Mouse (Mus musculus): ENCODE results near the gene Tex52. TPM values are rescaled to one million over a fixed set of nuclear protein-coding genes. Genes with fewer than 3 reads are reported as not detected.
A peak's percentile ranks its signal among the peaks of the same experiment; 100 is the strongest.

The Tex52 gene
- total and polyA plus RNA-seq, 2 experiments: not detected

DNA sequence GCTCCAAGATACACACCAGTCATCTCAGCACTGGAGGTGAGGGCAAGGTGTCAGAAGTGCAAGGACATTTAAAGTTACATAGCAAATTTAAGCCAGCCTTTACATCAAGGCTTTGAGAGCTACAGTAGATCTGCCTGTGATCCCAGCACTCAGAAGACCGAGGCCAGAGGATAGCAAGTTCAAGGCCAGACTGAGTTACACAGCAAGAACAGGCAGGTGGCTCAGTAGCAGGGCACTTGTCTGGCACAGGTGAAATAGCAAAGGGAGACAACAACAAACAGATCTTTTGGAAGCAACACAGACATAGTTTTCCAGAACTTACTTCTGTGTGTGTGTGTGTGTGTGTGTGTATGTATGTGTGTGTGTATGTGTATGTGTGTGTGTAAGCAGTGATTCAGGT lies 42.8 kb downstream of the Tex52 start:
- H3K4me1 ChIP-seq (ENCODE audit: control insufficient read depth, insufficient read depth, low read length): no peaks in the 10 kb centered on the region
- H3K4me3 ChIP-seq (ENCODE audit: insufficient read depth, low read depth, low read length): no peak overlapping the region
- no peak overlapping the region for H3K9ac ChIP-seq (ENCODE audit: low read depth, low read length)
- WGBS: 21% methylated on average over 1 of the region's 1 CpGs
- no peak overlapping the region for H3K27ac ChIP-seq (replicated peaks; ENCODE audit: insufficient read depth, low read depth, low read length)
- H3K27me3 ChIP-seq (ENCODE audit: control insufficient read depth, insufficient read depth, low read length): no peaks in the 10 kb centered on the region
- TF ChIP-seq CTCF (IDR thresholded peaks at IDR 0.05; ENCODE audit: low read depth, low read length) (no peak), POLR2A (IDR thresholded peaks at IDR 0.05; ENCODE audit: extremely low read depth, insufficient read depth, low read length) (no peak)
- peak; percentile 56 for DNase-seq (ENCODE audit: extremely low read depth, low read depth, low spot score)
- no peaks in the 10 kb centered on the region; the same call in 1 of the 2 replicates for H3K79me2 ChIP-seq (ENCODE audit: control insufficient read depth, insufficient read depth, low read length)
- no peaks in the 10 kb centered on the region for H3K36me3 ChIP-seq (ENCODE audit: control insufficient read depth, insufficient read depth, low read length)

DNA sequence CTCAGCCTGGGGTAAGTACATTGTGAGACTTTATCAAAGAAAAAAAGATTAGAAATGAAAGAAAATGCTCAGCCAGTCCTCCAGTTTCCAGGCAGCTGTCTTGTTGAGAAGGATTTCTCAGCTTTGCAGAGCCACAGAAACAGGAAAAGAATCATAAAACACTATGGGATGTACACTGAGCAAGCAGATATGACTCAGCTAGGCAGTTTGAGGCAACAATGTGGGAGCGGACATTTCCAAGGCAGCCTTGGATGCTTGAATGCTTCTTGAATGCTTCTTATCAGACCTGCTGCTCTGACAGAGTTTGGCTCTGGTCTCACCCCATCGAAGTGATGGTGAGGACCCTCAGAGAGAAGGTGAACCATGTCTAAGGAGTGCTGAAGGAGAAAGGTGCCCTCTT lies 45.8 kb downstream of the Tex52 start:
- 83% methylated on average over 2 of the region's 2 CpGs for WGBS
- TF ChIP-seq POLR2A (IDR thresholded peaks at IDR 0.05; ENCODE audit: extremely low read depth, insufficient read depth, low read length) (no peak), CTCF (IDR thresholded peaks at IDR 0.05; ENCODE audit: low read depth, low read length) (no peak)
- DNase-seq (ENCODE audit: extremely low read depth, low read depth, low spot score): no peak
- no peaks in the 10 kb centered on the region; the same call in 1 of the 2 replicates for H3K79me2 ChIP-seq (ENCODE audit: control insufficient read depth, insufficient read depth, low read length)
- H3K36me3 ChIP-seq (ENCODE audit: control insufficient read depth, insufficient read depth, low read length): no peaks in the 10 kb centered on the region
- no peaks in the 10 kb centered on the region for H3K27me3 ChIP-seq (ENCODE audit: control insufficient read depth, insufficient read depth, low read length)
- H3K4me3 ChIP-seq (ENCODE audit: insufficient read depth, low read depth, low read length): no peak overlapping the region
- H3K4me1 ChIP-seq (ENCODE audit: control insufficient read depth, insufficient read depth, low read length): 0 out of 2 replicates have a peak, but pooled peaks cover 1% of the 10 kb centered on the region
- H3K27ac ChIP-seq (replicated peaks; ENCODE audit: insufficient read depth, low read depth, low read length): no peak overlapping the region
- H3K9ac ChIP-seq (ENCODE audit: low read depth, low read length): no peak overlapping the region

DNA sequence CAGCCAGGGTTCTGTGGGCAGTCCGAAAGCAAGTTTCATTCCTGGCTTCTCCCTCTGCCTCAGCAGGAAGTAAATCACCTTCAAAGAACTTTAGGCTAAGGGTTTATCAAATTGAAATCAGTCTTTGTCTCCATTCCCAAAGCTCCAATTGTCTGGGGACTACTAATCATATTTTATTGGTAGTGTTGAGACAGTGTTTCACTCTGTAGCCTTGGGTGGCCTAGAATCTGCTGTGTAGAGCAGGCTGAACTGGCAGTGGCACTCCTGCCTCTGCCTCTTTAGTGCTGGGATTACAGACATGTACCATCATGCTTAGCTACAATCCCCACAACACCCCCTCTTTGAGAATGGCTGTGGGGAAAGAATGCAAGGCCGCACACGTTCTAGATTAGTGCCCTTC lies 46.2 kb downstream of the Tex52 start:
- Histone ChIP-seq H3K27ac (replicated peaks; ENCODE audit: insufficient read depth, low read depth, low read length) (no peak overlapping the region), H3K4me1 (ENCODE audit: control insufficient read depth, insufficient read depth, low read length) (0 out of 2 replicates have a peak, but pooled peaks cover 1% of the 10 kb centered on the region), H3K9ac (ENCODE audit: low read depth, low read length) (no peak overlapping the region), H3K4me3 (ENCODE audit: insufficient read depth, low read depth, low read length) (no peak overlapping the region), H3K79me2 (ENCODE audit: control insufficient read depth, insufficient read depth, low read length) (no peaks in the 10 kb centered on the region; the same call in 1 of the 2 replicates), H3K27me3 (ENCODE audit: control insufficient read depth, insufficient read depth, low read length) (no peaks in the 10 kb centered on the region), H3K36me3 (ENCODE audit: control insufficient read depth, insufficient read depth, low read length) (no peaks in the 10 kb centered on the region)
- 88% methylated on average over 3 of the region's 3 CpGs for WGBS
- TF ChIP-seq CTCF (IDR thresholded peaks at IDR 0.05; ENCODE audit: low read depth, low read length): no peak
- no peak for TF ChIP-seq POLR2A (IDR thresholded peaks at IDR 0.05; ENCODE audit: extremely low read depth, insufficient read depth, low read length)
- no peak for DNase-seq (ENCODE audit: extremely low read depth, low read depth, low spot score)

DNA sequence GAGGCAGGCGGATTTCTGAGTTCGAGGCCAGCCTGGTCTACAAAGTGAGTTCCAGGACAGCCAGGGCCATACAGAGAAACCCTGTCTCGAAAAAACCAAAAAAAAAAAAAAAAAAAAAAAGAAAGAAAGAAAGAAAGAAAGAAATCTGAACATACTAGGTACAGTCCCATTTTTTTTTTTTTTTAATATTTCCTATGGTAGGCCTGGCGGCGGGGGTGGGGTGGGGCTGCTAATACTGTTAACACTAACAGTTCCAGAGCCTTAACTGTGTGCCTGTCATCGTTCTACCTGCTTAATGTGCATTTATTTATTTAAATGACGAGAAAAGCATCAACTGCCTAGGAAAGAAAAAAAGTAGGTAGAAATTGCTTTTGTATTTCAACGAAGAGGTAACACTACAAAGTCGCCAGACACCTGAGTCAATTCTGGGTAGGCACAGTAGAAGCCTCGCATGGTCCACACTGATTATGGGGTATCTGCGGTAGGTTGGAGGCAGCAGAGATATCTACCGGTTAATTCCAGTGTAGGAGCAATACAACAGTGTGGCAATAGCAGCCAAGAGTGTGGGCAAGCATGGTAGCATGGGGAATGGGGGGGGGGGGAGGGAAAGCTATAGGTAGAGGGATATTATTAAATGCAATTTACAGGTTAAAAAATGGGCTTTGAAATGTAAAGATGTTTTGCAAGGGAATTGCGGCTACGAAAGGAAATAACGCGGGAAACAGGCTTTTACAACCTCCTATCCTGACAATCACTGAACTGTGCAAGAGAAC lies 48.4 kb downstream of the Tex52 start:
- Histone ChIP-seq H3K9ac (ENCODE audit: low read depth, low read length) (peak overlapping the region; percentile 18; the same call in 1 of the 2 replicates), H3K79me2 (ENCODE audit: control insufficient read depth, insufficient read depth, low read length) (no peaks in the 10 kb centered on the region), H3K27ac (replicated peaks; ENCODE audit: insufficient read depth, low read depth, low read length) (no peak overlapping the region), H3K36me3 (ENCODE audit: control insufficient read depth, insufficient read depth, low read length) (no peaks in the 10 kb centered on the region), H3K4me3 (ENCODE audit: insufficient read depth, low read depth, low read length) (peak overlapping the region; percentile 62), H3K27me3 (ENCODE audit: control insufficient read depth, insufficient read depth, low read length) (no peaks in the 10 kb centered on the region), H3K4me1 (ENCODE audit: control insufficient read depth, insufficient read depth, low read length) (0 out of 2 replicates have a peak, but pooled peaks cover 1% of the 10 kb centered on the region)
- 37% methylated on average over 16 of the region's 16 CpGs for WGBS
- TF ChIP-seq POLR2A (IDR thresholded peaks at IDR 0.05; ENCODE audit: extremely low read depth, insufficient read depth, low read length) (no peak), CTCF (IDR thresholded peaks at IDR 0.05; ENCODE audit: low read depth, low read length) (no peak)
- DNase-seq (ENCODE audit: extremely low read depth, low read depth, low spot score): no peak

DNA sequence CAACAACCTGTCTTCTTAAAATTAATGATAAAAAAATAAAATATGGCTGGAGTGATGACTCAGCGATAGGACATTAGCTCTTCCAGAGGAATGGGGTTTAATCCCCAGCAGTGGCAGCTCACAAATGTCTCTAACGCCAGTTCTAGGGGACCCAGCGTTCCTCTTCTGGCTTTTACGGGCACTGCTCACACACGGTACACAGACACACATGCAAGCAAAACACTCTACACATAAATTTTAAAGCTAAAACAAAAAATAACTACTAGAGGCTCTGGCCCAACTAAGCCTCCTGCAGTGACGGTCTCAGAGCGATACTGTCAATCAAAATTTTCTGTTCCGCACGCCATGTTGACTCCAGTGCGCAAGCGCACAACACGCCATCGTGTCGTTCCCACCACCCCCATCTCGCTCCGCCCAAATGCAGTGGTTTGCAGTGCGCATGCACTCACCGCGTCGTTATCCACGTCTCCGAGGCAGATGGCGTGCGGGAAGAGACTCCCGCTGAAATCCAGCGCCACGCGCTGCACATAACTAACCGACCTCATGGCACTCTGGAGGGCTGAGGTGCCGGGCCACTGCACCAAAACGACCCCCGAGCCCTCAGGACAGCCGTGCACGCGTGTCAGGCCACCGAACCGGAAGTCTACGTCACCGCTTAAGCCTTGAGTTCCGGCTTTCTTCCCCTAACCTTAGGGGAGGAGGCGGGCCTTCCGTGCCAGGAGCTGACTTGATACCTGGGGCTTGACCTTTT lies 49.2 kb downstream of the Tex52 start, which contains the start of gene Itfg2:
Itfg2 (minus strand) TSS at position 663 of the 751 bp plus-strand sequence.
- peak; percentile 87 for DNase-seq (ENCODE audit: extremely low read depth, low read depth, low spot score)
- Histone ChIP-seq H3K9ac (ENCODE audit: low read depth, low read length) (peak within 1 kb of the TSS; percentile 76), H3K27me3 (ENCODE audit: control insufficient read depth, insufficient read depth, low read length) (no peaks in the 10 kb centered on the region), H3K27ac (replicated peaks; ENCODE audit: insufficient read depth, low read depth, low read length) (peak within 1 kb of the TSS; percentile 85), H3K4me1 (ENCODE audit: control insufficient read depth, insufficient read depth, low read length) (0 out of 2 replicates have a peak, but pooled peaks cover 1% of the 10 kb centered on the region), H3K79me2 (ENCODE audit: control insufficient read depth, insufficient read depth, low read length) (no peaks in the 10 kb centered on the region), H3K4me3 (ENCODE audit: insufficient read depth, low read depth, low read length) (peak within 1 kb of the TSS; percentile 62), H3K36me3 (ENCODE audit: control insufficient read depth, insufficient read depth, low read length) (no peaks in the 10 kb centered on the region)
- under 1% methylated on average over 42 of the region's 42 CpGs for WGBS
- TF ChIP-seq POLR2A (IDR thresholded peaks at IDR 0.05; ENCODE audit: extremely low read depth, insufficient read depth, low read length): peak; percentile 45
- TF ChIP-seq CTCF (IDR thresholded peaks at IDR 0.05; ENCODE audit: low read depth, low read length): no peak

Measured in liver, adult 2 months (tissue).